Mouse (Mus musculus): ENCODE data around the gene Gm14214.

Gene Gm14214

GRCm38 (mm10) chr2:154776496-154776895 is 6.7 kb upstream of the Gm14214 start:
- DNase-seq (ENCODE audit: low read depth, low spot score), result no peak

DNA sequence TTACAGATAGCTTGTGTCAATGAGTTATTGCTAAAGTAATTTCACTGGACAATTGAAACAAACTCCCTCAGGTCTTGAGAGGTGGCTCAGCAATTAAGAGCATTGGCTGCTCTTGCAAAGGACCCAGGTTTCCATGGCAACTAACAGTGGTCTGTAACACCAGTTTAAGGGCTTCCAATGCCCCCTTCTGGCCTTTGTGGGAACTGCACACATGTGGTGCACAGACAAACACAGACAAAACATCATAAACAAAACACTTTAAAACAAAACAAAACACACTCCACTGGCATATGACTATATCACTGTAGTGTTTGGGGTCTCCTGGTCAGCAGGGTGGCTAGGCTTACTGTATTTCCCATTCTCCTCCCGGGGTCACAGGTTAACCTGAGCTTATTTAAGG is 4.2 kb upstream of the Gm14214 start:
- no peak for DNase-seq (ENCODE audit: low read depth, low spot score)

- DNase-seq (ENCODE audit: low read depth, low spot score), result no peak
Measured at GRCm38 (mm10) chr2:154771604-154772003, 1.8 kb upstream of the Gm14214 start.

GRCm38 (mm10) chr2:154767051-154767450 is 2.8 kb downstream of the Gm14214 start:
- DNase-seq (ENCODE audit: low read depth, low spot score), result no peak

DNA sequence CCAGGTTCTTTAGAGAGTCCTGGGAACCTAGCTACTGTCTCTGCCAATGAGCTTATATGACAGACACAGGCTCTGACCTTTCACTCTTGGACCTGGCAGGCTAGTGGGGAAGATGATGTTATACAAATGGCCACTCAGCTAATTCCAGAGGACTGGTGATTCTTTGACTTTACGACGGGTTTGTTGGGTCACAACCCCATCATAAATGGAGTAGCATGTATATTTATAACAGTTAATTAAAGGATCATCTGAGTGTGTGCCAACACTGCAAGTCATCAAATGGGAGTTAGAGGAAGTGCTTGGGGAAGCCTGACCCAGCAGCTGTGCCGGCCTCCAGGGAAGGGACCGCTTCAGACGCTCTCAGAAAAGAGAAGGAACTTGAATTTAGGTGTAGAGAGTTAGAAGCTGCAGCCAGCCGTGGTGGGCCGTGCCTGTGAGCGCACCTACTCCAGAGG is 4.2 kb downstream of the Gm14214 start:
- no peak for DNase-seq (ENCODE audit: low read depth, low spot score)

DNA sequence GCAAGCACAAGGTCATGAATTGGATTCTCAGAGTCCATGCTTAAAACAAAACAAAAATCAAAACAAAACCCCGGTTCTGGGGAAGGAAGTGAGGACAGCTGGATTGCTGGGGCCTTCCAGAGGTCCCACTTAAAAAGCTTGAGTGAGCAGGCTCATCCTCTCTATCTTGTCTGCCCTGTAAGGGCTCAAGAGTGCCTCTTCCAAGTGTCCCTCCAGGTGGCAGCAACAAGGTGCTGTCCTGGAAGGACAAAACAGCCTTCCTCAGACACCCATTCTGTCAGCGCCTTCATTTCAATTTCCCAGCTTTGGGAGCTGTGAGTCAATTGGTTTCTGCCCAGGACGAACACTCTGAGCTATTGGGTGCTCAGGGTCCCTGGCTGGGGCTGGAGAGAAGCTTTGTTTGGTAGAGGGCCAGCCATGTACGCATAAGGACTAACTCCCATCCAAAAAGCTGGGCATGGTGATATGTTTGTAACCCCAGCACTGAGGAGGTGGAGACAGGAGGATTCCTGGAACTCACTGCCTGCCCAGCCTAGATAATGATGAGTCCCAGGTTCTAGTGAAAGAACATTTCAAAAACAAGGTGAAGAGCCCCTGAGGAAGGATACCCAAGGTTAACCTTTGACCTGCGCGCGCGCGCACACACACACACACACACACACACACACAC is 4.9 kb downstream of the Gm14214 start:
- DNase-seq (ENCODE audit: low read depth, low spot score), result no peak

- no peak for DNase-seq (ENCODE audit: low read depth, low spot score)
Measured at GRCm38 (mm10) chr2:154763226-154763625, 6.6 kb downstream of the Gm14214 start.

DNA sequence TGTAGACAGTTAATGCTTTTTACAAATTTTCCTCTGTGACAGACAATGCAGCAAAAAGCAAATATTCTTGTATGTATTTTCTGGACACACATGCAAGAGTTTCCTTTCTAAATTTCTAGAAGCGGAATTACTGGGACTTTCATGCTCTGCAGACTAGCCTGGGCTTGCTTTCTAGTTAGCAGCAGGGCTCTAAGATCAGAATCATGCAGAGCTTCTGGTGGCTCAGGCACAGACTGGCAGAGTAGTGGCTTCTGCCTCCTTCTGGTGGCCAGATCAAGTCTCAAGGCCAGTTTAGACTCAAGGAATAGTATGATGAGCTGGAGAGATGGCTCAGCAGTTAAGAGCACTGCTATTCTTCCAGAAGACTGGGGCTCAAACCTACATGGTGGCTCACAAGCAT is 11.4 kb downstream of the Gm14214 start:
- DNase-seq (ENCODE audit: low read depth, low spot score), result no peak

- DNase-seq (ENCODE audit: low read depth, low spot score), result no peak
Measured at GRCm38 (mm10) chr2:154757691-154758090, 12.1 kb downstream of the Gm14214 start.

GRCm38 (mm10) chr2:154755791-154756190 is 14.0 kb downstream of the Gm14214 start:
- DNase-seq (ENCODE audit: low read depth, low spot score), result no peak

- no peak for DNase-seq (ENCODE audit: low read depth, low spot score)
Measured at GRCm38 (mm10) chr2:154754068-154754560, 15.7 kb downstream of the Gm14214 start.

GRCm38 (mm10) chr2:154751924-154752323 is 17.9 kb downstream of the Gm14214 start:
- no peak for DNase-seq (ENCODE audit: low read depth, low spot score)

- DNase-seq (ENCODE audit: low read depth, low spot score), result no peak
Measured at GRCm38 (mm10) chr2:154749046-154750036, 20.5 kb downstream of the Gm14214 start.

DNA sequence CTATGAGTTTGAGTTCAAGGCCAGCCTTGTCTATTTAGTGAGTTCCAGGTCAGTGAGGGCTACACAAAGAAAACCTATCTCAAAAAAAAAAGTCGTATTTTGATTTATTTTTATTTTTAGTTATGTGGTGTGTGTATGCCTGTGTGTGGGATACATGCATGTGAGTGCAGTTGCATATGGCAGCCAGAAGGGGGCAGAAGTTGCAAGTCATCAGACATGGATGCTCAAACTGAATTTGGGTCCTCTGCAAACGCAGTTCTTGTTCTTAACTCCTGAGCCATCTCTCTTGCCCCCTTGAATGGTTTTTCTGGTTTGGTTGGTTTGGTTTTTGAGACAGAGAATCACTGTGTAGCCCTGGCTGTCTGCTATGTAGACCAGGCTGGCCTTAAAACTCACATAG is 21.4 kb downstream of the Gm14214 start:
- no peak for DNase-seq (ENCODE audit: low read depth, low spot score)

DNA sequence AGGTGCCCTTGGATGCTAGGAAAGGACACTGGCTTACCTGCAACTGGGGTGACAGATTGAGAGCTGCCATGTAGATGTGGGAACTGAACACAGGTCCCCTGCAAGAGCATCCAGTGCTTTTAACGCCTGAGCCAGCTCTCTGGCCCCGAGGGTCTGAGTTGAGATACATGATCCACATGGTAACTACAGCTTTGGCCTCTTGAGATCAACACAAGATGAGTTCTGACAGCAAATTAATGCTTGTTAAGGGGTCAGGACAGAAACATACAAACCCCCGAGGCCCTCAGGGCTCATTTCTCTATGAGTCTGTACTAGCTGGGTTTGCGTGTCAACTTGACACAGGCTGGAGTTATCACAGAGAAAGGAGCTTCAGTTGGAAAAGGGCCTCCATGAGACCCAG is 25.9 kb downstream of the Gm14214 start:
- no peak for DNase-seq (ENCODE audit: low read depth, low spot score)

DNA sequence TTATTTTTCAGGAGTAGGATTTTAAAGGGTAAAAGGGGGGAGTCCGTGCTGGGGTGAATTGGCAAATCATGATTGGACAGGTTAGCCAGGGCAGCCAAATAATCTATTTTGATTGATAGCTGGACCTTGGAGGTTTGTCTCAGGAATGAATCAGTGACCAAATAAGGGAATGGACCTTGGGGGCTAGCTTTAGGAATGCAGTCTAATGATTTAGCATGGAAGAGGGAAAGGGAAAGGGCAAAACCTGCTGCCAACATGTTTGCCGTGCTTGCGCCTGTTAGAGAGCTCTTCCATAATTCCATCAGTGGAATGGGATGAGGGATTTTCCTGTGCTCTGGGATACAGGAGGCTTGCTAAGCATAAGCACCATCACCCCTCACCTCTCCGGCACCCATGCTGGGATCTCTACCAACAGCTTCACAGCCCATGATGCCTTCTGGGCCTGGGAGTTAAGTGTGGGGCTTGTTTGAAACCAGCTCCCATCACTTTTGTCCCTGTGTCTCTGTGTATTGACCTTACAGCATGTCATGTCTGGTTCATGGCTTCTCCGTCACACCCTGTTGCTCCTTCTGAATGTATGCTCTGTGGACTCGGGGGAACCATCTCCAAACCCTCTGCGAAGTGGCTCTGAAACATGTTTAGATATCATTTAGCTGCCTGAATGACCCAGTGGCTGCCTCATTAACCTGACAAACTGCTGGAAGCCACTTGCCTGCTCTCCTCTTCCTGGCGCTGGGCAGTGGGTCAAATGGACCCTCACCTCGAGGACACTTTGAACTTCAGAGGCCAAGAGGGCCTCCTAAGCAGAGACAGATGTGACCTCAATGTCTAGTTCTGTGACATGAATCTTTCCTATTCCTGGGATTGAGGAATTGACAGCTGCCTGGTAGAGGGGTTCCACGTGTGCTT is 26.7 kb downstream of the Gm14214 start:
- DNase-seq (ENCODE audit: low read depth, low spot score), result no peak

- no peak for DNase-seq (ENCODE audit: low read depth, low spot score)
Measured at GRCm38 (mm10) chr2:154738621-154739020, 31.2 kb downstream of the Gm14214 start.

GRCm38 (mm10) chr2:154735986-154736385 is 33.8 kb downstream of the Gm14214 start:
- no peak for DNase-seq (ENCODE audit: low read depth, low spot score)

DNA sequence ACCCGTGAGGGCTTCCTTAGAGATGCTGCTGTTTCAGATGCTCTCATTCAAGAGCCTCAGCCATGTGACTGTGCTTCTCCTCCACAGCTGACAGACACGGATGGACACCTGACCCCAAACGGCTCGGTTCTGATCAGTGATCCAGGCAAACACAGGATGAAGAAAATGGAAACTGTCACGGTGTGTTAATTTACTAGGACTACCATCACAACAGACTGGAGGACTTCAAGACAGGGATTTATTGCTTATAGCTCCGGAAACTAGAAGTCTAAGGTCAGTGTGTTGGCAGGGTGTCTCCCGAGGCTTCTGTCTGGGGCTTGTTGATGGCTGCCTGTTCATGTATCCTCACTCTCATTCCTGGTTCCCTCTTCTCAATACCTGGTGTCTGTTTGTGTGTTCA is 34.4 kb downstream of the Gm14214 start:
- no peak for DNase-seq (ENCODE audit: low read depth, low spot score)

DNA sequence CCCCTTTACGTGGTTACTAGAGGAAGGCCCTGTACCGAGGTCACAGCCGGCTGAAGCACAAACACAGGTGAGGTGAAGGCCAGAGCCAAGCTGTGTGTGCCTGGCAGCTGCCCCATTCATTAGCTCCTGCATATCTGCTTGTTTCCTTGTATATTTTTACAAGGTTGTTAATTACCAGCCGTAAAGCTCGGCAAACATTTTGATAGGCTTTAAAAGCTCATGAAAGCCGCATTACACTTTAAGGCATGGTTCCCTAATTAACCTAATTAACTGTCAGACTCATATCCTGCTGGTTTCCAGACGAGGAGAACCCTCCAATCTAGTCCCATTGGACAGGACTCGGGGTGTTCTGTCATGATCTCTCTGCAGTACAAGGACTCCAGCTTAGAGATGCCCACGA is 34.9 kb downstream of the Gm14214 start:
- no peak for DNase-seq (ENCODE audit: low read depth, low spot score)

DNA sequence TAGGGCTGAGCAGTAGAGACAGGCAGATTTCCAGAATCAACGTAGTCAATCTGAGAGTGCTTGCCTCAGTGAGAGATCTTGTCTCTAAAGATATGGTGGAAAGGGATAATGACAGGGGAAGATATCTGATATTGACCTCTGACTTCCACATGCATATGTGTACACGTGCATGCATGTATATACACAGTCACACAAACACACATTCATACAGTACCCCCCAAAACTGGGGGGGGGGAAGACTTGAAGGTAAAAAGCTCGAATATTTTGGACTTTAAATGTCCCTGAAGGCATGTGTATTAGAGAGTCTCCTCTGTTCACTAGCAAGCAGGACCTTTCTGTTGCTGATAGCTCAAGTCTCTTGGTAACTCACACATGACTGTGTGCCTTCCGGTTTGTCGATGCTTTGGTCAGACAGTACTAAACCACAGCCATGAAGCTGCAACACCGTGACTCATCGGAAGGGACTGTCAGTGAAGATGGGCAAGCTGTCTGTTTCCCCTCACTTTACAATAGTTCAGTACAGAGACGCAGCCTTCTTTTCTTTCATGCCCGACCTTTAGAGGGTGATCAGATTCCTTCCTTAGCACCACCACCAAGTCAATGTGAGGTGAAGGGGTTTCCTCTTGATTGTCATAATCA is 37.2 kb downstream of the Gm14214 start:
- no peak for DNase-seq (ENCODE audit: low read depth, low spot score)

Measured in retina, postnatal 7 days (tissue).